ENCODE assay signal across 13 mouse cellular contexts in genomic region chr13:110775251-110775650, GRCm38 (mm10).
"Had no signal": no experiment of that assay in that cellular context is flagged by ENCODE, and none has a peak within 500 bp of the region (broad histone marks: within the 10 kb centered on the region; RNA-seq: fewer than 3 reads in every experiment).

No protein-coding gene starts in this region.

- H3K27me3 ChIP-seq: lung, embryonic 15.5 days; megakaryocyte, embryonic 14.5 days; midbrain, embryonic 13.5 days; midbrain, embryonic 15.5 days; neural tube, embryonic 12.5 days had no signal

- H3K9me3 ChIP-seq: lung, embryonic 15.5 days; megakaryocyte, embryonic 14.5 days; midbrain, embryonic 13.5 days; midbrain, embryonic 15.5 days; neural tube, embryonic 12.5 days had no signal

- DNase-seq: lung, adult 2 months; lung, postnatal 14 days; lung, postnatal 36 days; right cerebral cortex, postnatal 14 days; thymus, adult 18-20 months; thymus, postnatal 14 days; thymus, postnatal 36 days had no signal

- H3K27ac ChIP-seq: lung, embryonic 15.5 days; macrophage; midbrain, embryonic 13.5 days; midbrain, embryonic 15.5 days; neural tube, embryonic 12.5 days had no signal

- H3K36me3 ChIP-seq: lung, embryonic 15.5 days; midbrain, embryonic 13.5 days; midbrain, embryonic 15.5 days; neural tube, embryonic 12.5 days had no signal

- H3K4me3 ChIP-seq: lung, embryonic 15.5 days; megakaryocyte, embryonic 14.5 days; midbrain, embryonic 13.5 days; midbrain, embryonic 15.5 days; neural tube, embryonic 12.5 days had no signal

- H3K4me1 ChIP-seq: lung, embryonic 15.5 days; midbrain, embryonic 13.5 days; midbrain, embryonic 15.5 days; neural tube, embryonic 12.5 days had no signal
